Mouse (Mus musculus) cerebral cortex, adult 2 months (tissue): ENCODE results near the gene Hip1r.

Experiments
- WGBS: fragments of 180-500 bp; shearing (Covaris S2); methylation state at CpG from one replicate; pipeline ENCODE4 v1.1.7; 2018; 5-methylcytosine and 5-hydroxymethylcytosine counted together

Gene Hip1r

GRCm38 (mm10) chr5:124018651-124019050, 45.2 kb downstream of the Hip1r start:
- 44% methylated on average over 9 of the region's 9 CpGs for WGBS

- WGBS = 28% methylated on average over 12 of the region's 12 CpGs
Observed at GRCm38 (mm10) chr5:124019348-124020216, 46.2 kb downstream of the Hip1r start.

GRCm38 (mm10) chr5:124021148-124021547, 47.7 kb downstream of the Hip1r start:
- WGBS = 66% methylated on average over 11 of the region's 11 CpGs

- WGBS = 81% methylated on average over 11 of the region's 11 CpGs
Observed at GRCm38 (mm10) chr5:124021701-124022100, 48.3 kb downstream of the Hip1r start.

GRCm38 (mm10) chr5:124022365-124022764, 48.9 kb downstream of the Hip1r start:
- WGBS = 52% methylated on average over 7 of the region's 7 CpGs

- 46% methylated on average over 6 of the region's 6 CpGs for WGBS
Observed at GRCm38 (mm10) chr5:124024677-124025076, 51.2 kb downstream of the Hip1r start.

- WGBS = 55% methylated on average over 9 of the region's 9 CpGs
Observed at GRCm38 (mm10) chr5:124025146-124025545, 51.7 kb downstream of the Hip1r start.

- WGBS = 65% methylated on average over 15 of the region's 15 CpGs
Observed at GRCm38 (mm10) chr5:124025587-124026441, 52.4 kb downstream of the Hip1r start.

GRCm38 (mm10) chr5:124026568-124026967, 53.1 kb downstream of the Hip1r start:
- 58% methylated on average over 5 of the region's 5 CpGs for WGBS

- 50% methylated on average over 19 of the region's 19 CpGs for WGBS
Observed at GRCm38 (mm10) chr5:124027702-124028470, 54.5 kb downstream of the Hip1r start.

GRCm38 (mm10) chr5:124028680-124029079, 55.3 kb downstream of the Hip1r start:
- 30% methylated on average over 7 of the region's 7 CpGs for WGBS

GRCm38 (mm10) chr5:124029220-124030035, 56.0 kb downstream of the Hip1r start:
- 34% methylated on average over 19 of the region's 19 CpGs for WGBS

- WGBS = 9% methylated on average over 12 of the region's 12 CpGs
Observed at GRCm38 (mm10) chr5:124030386-124031067, 57.1 kb downstream of the Hip1r start.

GRCm38 (mm10) chr5:124031068-124031955, 57.9 kb downstream of the Hip1r start:
- WGBS = under 1% methylated on average over 26 of the region's 26 CpGs

- under 1% methylated on average over 52 of the region's 52 CpGs for WGBS
Observed at GRCm38 (mm10) chr5:124032001-124032508, 58.6 kb downstream of the Hip1r start, which contains the start of gene Vps37b. Gene Vps37b, minus strand, starts transcription at chr5:124032270.

- 83% methylated on average over 11 of the region's 11 CpGs for WGBS
Observed at GRCm38 (mm10) chr5:124034471-124034870, 61.0 kb downstream of the Hip1r start.

- WGBS = 78% methylated on average over 9 of the region's 9 CpGs
Observed at GRCm38 (mm10) chr5:124035406-124035805, 62.0 kb downstream of the Hip1r start.

GRCm38 (mm10) chr5:124035806-124036205, 62.4 kb downstream of the Hip1r start:
- 84% methylated on average over 8 of the region's 8 CpGs for WGBS

GRCm38 (mm10) chr5:124036341-124036740, 62.9 kb downstream of the Hip1r start:
- WGBS = 62% methylated on average over 6 of the region's 6 CpGs
